Mouse (Mus musculus) bone marrow, adult 2 months (tissue): ENCODE results near the gene Trf.

Experiments
- CTCF ChIP-seq: fragments of 200-500 bp; IDR thresholded peaks from 2 replicates; pipeline ENCODE4 v1.5.1; 2011; ENCODE audit warnings: low read length, control low read depth; ENCODE audit not compliant: control insufficient read depth, insufficient read depth
- POLR2A ChIP-seq: fragments of 200-500 bp; IDR thresholded peaks from 2 replicates; pipeline ENCODE4 v1.6.1; 2011; ENCODE audit warnings: low read depth, mild to moderate bottlenecking, control low read depth, low read length, borderline replicate concordance; ENCODE audit not compliant: control insufficient read depth

- no peak for TF ChIP-seq CTCF
- no peak for TF ChIP-seq POLR2A
These were observed 4.4 kb upstream of the Trf start for GRCm38 (mm10) chr9:103234565-103235165.
